Mouse (Mus musculus) left cerebral cortex, postnatal 4 days (tissue): ENCODE measurements around the gene Gpatch2l. TPM values are rescaled to one million over a fixed set of nuclear protein-coding genes. Genes with fewer than 3 reads are reported as not detected.

Experiments
- DNase-seq: peaks from one replicate; pipeline ENCODE4 v3.0.0-alpha.2; 2022
- intact Hi-C: fragments of 180-260 bp; cut with DNase I; formaldehyde crosslinking; loops from one replicate; pipeline ENCODE4 v1.15.1; 2025
- total RNA-seq, 2 experiments: library from RNA; stranded (reverse); gene quantifications; 2 replicates each; pipeline ENCODE4 v1.2.3; 2021

Gene Gpatch2l
- 10 to 100 TPM; 47.9 to 50.8 TPM for total RNA-seq

DNA sequence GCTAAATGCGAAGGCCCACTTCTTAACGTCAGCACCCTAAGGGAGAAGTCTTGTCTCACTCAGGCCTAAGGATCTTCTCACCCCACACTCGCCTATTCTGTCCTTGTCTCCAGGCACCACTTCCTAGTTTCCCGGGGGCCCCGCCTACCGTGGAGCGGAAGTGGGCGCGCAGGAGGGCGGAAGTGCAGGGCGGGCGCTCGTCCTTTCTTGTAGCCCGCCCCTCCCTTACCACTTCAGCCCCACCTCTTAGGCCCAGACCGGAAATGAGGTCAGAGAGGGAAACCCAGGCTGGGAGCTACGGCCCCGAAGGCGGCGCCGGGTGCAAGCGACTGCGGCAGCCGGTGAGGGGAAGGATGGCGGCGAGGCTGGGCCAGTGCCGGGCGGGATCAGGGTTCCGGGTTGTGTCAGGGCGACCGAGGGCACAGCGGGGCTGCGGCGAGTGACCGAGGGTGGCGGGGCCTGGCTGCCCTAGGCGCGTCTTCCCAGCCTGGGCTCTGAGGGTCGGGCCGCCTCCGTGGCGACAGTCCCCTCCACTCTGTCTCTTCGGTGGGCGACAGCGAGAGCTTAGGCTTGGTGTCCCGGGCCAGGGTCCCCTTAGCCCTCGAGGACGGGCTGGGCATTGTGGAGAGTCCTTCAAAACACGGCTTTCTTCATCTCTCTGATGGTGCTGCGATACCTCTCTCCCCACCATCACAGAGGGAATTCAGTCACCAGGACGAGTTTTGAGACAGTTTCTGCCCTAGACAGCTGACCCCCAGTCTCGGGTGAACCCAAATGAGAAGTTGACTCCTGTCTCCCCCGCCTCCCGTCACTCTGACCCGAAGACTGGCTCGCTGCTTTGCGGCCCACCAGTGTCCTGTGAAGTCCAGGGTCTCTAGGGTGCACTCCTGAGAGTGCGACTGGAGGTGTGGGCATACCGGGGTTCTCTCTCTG is at the start of gene Gpatch2l:
Gene Gpatch2l, plus strand, starts transcription at position 255 of the 933 bp plus-strand sequence.
- intact Hi-C loops, result loop anchor here (10.0 kb wide), 1 partner anchor 87 kb away; no protein-coding TSS in a partner anchor
- peak; percentile 96 for DNase-seq

DNA sequence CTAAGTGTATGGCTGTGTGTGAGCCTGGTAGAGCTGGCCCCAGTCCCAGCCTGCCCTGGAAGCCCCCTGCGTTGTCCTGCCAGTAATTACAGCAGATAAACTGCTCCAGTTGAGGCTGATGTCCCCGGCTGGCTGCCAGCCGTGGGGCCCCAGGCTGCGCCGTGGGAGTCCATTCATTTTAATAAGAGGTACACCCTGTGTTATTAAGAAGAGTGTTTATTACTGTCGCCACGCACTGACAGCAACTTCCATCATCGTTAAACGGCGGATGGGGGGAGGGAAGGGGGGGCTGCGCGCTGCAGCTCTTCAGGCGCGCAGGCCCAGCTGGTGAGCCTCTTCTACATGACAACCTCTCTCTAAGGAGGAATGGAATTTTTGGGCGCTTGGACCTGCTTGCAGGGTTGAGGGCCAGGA is 49.6 kb upstream of the Gpatch2l start:
- peak; percentile 73 for DNase-seq
- intact Hi-C loops, result no loop called here

DNA sequence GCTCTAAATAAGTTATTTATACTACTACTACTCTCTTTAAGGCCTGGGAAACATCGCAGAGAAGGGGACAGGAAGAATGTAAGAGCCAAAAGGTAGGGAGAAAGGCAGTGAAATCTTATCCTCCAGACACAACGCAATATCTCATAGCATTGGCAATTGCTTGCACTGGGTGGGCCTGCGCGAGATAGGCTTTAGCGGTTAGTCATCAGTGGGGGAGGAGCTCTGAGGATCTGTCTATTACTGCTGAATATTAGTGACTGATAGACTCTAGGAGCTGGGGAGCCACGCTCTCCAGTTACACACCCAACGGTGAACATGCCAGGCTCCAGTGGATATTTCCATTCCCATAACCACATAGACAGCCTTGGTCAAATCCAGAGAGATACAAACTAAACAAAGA is 44.7 kb upstream of the Gpatch2l start:
- intact Hi-C loops, result no loop called here
- DNase-seq, result no peak

DNA sequence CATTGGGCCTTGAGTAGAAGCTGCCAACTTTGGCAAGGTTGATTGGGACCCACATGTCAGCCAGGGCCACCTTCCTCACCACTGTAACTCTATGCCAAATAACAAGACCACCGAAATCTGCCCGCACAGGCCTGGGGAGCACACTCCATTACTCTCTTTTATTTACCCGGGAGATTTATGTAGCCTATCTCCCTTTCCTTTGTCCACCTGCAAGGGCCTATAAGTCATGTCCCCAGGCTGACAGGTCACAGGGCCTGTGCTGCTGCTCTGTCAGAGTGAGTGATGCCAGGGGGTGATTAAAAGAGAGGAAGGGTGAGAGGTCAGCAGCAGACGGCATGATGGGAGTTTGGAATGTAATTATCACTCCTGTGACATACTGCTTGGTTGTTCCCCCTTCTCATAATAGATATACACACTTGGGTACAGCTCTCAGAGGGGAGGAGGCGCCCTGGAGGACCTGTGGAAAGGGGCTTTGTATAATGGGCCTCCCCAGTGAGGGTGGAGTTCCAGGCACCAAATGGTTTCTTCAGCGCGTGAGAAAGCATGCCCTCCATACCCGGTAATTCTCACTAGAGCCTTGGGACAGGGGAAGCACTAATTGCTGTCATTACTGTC is 38.1 kb upstream of the Gpatch2l start:
- no peak for DNase-seq
- intact Hi-C loops, result no loop called here

DNA sequence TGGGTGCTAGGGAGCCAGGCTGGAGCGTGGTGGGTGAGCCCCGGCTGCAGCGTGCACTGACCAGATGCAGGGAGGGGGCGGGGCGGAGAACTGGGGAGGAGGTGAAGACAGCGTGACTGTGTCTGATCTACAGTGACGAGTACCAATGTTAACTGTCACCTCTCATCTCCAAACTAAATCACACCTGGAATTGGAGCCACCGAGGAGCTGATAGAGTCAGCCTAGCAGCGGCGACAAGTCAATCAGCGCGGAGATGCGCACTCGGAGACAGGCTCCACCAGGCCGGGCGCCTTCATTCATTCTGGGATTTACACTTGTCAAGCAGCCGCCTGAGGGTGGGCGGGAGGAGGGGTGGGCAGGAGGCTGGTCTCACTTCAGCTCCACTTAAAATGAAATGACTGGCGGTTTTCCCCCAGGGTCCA is 30.5 kb upstream of the Gpatch2l start:
- DNase-seq, result peak; percentile 3
- intact Hi-C loops, result no loop called here

DNA sequence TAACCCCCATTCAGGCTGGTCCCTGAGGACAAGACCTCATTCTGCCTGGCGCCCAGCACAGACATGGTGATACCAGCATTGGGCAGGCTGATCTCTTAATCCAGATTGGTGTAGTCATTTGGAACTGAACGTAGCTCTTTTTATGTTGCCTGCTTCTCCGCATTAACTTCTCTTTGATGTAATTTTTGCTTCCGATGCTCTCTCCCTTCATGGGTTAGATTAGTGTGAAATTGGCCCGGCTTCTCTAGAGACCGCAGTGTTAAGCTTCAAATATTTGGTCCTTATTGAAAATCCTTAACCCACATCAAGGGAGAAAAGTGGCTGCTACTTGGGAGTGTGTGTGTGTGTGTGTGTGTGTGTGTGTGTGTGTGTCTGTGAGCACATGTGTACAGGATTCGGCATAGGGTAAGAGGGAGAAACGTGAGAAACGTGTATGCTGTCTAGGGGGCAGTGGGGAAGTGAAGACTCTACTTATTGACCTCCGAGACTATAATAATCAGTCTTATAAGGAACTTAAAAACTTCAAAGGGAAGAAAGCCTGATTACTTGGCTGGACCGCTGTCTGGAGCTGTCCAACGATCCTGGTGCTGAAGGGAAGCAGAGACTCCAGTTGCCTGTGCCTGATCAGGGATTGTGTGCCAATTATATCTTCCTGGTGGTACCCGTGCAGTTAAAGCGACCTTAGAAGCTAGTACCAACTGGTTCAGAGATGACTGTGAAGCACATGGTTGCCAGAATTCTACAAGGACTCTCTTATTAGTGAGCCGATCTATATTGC is 28.8 kb upstream of the Gpatch2l start:
- peak; percentile 41 for DNase-seq

DNA sequence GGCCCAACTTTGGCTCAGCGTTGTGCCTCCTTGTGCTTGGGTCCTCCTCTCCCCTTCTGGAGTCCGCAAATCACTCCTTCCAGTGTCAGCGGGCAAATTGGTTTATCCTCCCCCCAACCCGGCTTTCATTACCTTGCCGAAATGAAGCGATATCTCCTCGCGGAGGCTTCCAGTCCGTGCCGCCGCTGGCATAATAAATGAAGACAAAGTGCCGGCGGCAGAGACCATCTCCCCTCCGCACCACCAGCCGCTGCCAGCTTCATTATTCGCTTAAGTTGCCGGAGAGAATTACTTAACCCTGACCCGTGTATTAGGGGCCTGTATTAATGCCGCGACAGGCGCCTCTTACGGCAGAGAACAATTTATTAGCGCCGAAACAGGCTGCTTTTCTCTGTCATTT is 27.5 kb upstream of the Gpatch2l start:
- DNase-seq, result peak; percentile 3
- intact Hi-C loops, result no loop called here

More for the DNA sequence above, 28.8 kb upstream of the Gpatch2l start:
- intact Hi-C loops, result no loop called here

DNA sequence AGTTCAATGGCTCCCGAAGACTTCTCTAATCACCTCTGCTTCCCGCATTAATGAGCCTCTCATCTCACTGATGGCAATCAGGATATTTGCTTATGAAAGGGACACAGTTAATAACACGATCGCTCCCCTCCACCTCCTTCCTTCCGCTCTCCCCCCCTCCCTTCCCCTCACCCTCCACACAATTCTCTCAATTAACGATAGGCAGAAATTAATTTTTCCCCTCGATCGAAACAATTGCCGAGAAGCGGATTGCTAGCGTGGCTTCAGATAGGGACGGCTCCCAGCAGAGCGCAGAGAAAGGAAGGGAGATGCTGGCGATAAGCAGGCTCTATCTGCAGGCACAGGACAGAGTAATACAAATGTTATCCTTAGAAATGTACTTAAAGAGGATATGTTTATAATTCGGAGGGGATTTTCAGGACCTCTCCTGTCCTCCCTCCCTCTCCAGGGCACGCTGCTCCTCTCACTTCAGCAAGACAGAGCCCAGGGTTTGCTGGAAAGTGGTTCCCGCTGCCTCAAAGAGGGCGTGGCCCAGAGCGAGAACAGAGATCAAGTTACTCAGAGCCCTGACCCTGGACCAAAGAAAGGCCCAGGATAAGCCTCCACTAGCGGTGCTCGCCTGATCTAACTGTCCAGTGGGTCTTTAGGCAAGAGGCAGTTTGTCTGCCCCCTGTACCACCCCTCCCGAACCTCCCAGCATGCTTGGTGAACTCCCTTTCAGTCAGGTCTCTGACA is 24.8 kb upstream of the Gpatch2l start:
- intact Hi-C loops, result no loop called here
- DNase-seq, result peak; percentile 10

DNA sequence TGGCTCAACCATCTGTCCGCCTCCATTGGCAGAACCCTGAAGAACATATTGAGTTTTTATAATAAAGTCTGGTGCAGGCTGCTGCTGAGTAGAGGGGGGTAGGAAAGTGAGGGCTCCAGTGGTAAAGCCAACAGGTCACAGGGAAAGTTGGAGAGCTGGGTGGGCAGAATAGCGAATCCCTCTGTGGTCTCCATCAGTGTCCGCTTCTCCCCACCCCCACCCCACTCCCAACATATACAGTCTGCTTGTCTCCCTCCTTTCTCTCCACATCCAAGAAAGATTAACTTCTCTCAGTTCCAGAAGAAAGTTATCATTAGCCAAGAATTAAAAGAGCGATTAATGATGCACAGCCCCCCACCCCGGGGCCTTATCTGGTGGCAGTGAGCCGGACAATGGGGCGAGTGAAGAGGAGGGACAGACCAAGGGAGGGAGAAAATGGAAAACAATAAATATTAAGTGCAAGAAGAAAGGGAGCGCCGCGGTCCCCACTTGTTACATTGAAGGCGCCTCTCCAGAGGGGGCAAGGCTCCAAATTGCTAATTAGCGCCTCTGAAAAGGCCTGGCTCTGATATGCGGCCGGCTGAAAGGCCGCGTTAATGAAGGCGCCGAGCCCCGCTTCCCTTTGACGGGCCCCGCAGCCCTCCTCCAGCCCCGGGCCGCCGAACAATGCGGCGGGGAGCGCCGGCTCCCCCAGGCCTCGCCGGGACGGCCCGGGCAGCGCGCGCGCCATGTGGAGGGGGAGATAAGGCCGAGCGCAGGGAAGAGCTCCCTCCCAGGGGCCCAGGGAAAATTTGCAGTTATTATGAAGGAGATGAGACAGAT is 21.2 kb upstream of the Gpatch2l start:
- intact Hi-C loops, result no loop called here
- DNase-seq, result peak; percentile 28

DNA sequence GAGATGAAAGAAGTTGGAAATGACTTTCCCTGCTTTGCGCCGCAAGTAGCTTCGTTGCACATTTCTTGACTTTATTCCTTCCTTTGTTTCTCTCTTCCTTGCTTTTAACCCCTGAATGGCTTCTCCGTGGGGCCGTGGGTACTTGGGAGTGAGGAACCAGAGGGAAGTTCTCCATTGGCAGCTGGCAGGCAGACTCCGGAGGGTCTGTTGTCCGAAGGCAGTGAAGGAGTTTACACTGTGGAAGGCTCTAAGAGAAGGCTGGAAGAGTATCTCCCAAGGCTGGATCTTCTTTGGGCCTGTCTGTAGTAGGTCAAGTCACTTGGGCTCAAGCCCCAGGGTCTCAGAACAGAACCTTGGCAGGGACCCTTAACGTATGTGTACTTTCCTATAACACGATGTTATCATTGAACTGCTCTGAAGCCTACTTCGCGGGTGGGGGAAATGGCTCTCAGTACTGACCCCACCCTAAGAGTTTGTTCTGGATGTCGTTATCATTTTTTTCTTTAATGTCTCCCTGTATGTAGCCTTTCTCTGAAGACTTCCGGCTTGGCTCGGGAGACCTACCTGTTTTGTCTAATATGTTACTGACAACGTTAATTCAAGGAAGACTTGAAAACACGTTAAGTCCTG is 20.5 kb upstream of the Gpatch2l start:
- intact Hi-C loops, result no loop called here
- no peak for DNase-seq

DNA sequence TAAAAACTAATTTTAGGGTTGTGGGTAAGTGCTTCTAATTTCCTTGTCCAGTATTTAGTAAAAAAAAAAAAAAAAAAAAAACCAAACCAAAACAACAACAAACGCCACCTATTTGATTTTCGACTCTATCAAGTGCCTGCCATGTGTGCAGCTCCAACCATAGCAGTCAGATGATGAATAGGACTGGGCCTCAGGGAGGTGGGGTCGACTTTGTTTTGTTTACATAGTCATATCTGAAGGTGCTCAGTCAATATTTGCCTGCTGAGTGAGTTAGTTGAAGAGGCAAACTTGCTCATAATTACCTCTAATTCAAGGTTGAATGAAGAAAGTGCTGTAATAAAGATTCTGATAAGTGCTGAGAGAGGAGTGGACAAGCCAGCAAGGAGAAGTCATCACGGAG is 7.4 kb upstream of the Gpatch2l start:
- intact Hi-C loops, result no loop called here

DNA sequence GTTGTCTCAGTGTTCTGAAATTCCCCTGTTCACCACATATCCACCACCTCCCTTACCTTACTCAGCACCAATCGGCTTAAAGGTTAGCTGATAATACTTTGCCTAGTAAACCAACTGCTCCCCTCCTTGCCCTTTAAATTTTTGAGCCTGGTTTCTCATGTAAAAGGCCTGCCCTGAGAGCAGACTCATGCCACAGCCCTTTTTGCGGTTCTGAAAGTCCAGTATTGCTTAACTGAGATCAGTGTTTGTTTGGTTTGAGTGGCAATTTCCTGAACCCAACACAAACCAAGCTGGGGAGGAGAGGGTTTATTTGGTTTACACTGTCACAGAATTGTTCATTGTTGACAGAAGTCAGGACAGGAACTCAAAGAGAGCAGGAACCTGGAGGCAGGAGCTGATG is 2.9 kb upstream of the Gpatch2l start:
- intact Hi-C loops, result no loop called here

More for the DNA sequence above, 7.4 kb upstream of the Gpatch2l start:
- no peak for DNase-seq

DNA sequence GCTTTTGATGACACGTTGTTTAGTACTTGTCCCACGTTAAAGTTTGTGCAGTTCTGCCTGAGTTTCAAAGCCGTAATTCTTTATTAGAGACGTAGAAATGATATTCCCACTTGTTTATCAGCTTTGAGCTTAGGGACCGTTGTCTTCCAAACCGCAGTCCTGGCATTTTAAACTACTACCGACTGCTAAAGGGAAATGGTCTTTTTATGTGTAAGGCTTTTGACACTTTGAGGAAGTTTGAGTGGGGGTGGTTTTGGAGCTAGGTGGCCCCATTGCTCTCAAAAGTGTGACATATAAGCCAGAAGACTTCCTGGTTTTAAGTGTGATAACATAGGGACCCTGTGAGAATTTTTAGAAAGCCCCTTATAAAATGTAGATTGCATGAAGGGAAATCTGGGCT is 905 bp downstream of the Gpatch2l start:
- intact Hi-C loops, result loop anchor here (10.0 kb wide), 1 partner anchor 88 kb away; no protein-coding TSS in a partner anchor
- DNase-seq, result no peak

More for the DNA sequence above, 2.9 kb upstream of the Gpatch2l start:
- no peak for DNase-seq

DNA sequence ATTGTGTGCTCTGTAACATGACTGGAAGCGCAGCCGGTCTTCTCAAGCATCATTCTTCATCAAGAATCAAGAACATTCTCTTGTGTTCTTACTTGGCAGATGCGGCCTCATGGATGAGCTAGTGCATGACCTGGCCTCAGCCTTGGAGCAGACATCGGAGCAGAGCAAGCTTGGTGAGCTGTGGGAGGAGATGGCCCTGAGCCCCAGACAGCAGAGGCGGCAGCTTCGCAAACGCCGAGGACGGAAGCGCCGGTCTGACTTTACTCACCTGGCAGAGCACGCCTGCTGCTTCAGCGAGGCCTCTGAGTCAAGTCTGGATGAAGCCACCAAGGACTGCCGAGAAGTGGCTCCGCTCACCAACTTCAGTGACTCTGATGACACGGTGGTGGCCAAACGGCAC is 2.3 kb downstream of the Gpatch2l start:
- intact Hi-C loops, result loop anchor here (10.0 kb wide), 1 partner anchor 89 kb away; no protein-coding TSS in a partner anchor
- no peak for DNase-seq

DNA sequence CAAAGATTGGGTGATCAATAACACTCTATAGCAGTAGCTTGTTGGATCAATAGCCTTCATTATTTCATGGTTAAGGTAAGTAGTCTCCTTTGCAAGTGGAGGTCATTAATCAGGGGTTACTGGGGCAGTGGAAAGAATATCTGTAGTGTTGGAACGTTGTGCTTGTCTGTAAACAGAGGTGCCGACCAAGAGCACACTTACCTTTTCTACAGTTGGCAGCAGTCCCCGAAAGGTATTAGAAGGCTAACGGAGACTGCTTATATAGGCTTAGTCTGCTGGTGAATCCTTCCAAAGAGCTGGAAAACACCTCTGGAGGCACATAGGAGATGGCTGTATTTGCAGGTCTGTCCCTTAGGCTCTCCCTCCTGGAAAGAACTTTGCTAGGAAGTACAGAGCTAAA is 8.5 kb downstream of the Gpatch2l start:
- no peak for DNase-seq

DNA sequence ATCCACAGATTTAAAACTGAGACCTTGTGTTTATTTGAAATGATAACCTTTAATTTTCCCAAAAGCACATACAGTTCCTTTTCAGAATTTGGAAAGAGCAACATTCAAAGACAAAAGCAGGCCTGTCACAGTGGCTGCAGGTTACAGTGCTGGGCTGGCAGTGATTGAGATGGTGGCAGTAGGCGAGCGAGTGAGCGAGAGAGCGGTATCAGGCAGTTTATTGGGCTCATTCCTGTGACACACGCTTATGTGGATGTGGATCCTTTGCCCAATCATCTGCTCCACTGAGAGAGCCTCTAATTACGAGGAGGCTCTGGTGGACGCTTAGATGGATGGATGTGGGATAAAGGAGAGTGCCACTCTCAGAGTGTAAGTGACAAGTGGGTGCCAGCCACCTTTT is 13.3 kb downstream of the Gpatch2l start:
- intact Hi-C loops, result no loop called here
- DNase-seq, result no peak

More for the DNA sequence above, 8.5 kb downstream of the Gpatch2l start:
- intact Hi-C loops, result no loop called here

DNA sequence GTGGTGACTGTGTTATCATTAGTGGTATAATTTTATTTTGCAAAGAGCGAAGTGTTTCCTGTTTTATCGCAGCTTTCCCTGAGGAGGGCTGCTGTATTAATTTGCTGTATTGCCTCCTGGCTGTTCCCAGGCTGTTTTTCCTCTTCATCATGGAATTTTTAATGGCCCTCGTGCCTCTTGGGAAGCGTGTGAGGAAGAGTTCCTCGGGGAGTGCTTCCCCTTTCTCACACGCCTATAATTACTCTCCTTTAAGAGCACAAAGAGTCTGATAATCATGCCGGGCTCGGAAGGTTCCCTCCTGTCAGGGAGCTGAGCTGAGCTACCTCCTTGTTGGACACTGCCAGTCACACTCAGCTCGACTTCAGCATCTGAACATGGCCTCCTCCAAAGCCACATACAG is 30.0 kb downstream of the Gpatch2l start:
- DNase-seq, result no peak
- intact Hi-C loops, result no loop called here

DNA sequence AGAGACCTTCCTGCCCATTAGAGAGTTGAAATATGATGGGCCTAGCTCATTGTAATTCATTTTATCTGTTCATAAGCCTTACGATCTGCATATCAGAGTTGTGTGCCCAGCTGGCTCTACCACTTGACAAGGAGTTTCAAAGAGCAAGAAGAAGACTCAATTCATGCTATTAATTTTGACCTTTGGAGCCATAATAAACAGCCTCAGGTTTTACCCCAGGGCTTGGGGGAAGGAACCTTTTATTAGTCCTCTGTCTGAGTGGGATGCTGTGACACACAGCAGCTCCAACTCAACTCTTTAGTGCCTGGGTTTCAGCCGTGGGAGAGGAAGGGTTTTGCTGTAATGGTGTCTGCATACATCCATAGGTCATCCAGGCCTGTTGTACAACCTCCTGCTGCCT is 32.6 kb downstream of the Gpatch2l start:
- DNase-seq, result no peak
- intact Hi-C loops, result no loop called here

DNA sequence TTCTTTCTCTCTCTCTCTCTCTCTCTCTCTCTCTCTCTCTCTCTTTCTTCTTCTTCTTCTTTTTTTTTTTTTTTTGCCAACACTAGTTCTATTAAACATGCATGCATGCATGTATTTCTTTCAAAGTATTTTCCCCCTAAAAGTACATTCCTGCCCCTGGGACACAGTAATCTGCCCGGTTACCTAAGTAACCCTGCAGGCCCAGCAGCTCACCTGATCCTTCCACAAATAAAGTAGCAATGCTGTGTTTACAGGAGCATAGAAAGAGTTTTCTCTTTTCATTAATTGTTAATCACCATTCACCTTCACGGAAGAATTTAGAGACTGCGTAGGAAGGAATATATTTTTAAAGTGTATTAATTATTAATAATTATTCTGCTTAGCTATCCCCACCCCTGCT is 34.1 kb downstream of the Gpatch2l start:
- intact Hi-C loops, result no loop called here
- no peak for DNase-seq
